8 mouse cellular contexts compared by ENCODE assay signal in genomic region chr11:82683765-82684505, GRCm38 (mm10).
DNase-seq lines count a peak whose midpoint lies in the region; ATAC-seq and TF ChIP-seq lines count a peak whose summit lies in the region.

No protein-coding gene starts in this region.

- no peaks in the 10 kb centered on the region for H3K9me3 ChIP-seq in hindbrain, embryonic 15.5 days
- H3K9me3 ChIP-seq in midbrain, embryonic 14.5 days (ENCODE audit: control insufficient read depth, low read length): no peaks in the 10 kb centered on the region

- H3K27ac ChIP-seq in hindbrain, embryonic 15.5 days (replicated peaks): no peak overlapping the region
- no peak overlapping the region for H3K27ac ChIP-seq in midbrain, embryonic 14.5 days (replicated peaks; ENCODE audit: low read depth, low read length)

- no peak for DNase-seq in lung, adult 2 months
- no peak for DNase-seq in lung, postnatal 14 days
- DNase-seq in cerebellum, adult 11 months: peak; percentile 84
- DNase-seq in embryo, embryonic 11.5 days (ENCODE audit: low read depth, low spot score): peak; percentile 11
- peak; percentile 70 for DNase-seq in midbrain, embryonic 14.5 days
- no peak for DNase-seq in T-cell, adult 2 months (ENCODE audit: low spot score)
- no peak for DNase-seq in heart, adult 8-10 months (ENCODE audit: low spot score)

- TF ChIP-seq CTCF in lung, adult 2 months (IDR thresholded peaks at IDR 0.05; ENCODE audit: insufficient read depth, low read length): 0 out of 2 replicates have a peak, but pooled peaks have one; percentile 8

- WGBS in lung, adult 2 months: 40% methylated on average over 12 of the region's 12 CpGs
- WGBS in hindbrain, embryonic 15.5 days: 51% methylated on average over 12 of the region's 12 CpGs
- 50% methylated on average over 12 of the region's 12 CpGs for WGBS in midbrain, embryonic 14.5 days

- no peak overlapping the region for H3K9ac ChIP-seq in hindbrain, embryonic 15.5 days
- no peak overlapping the region for H3K9ac ChIP-seq in midbrain, embryonic 14.5 days (replicated peaks; ENCODE audit: low read length)

- H3K36me3 ChIP-seq in hindbrain, embryonic 15.5 days: no peaks in the 10 kb centered on the region
- H3K36me3 ChIP-seq in midbrain, embryonic 14.5 days (ENCODE audit: control insufficient read depth, insufficient read depth, low read length): no peaks in the 10 kb centered on the region

- no peak overlapping the region for H3K4me3 ChIP-seq in lung, adult 2 months (replicated peaks; ENCODE audit: extremely low read depth, low read depth, low read length)
- no peak overlapping the region for H3K4me3 ChIP-seq in hindbrain, embryonic 15.5 days
- no peak overlapping the region for H3K4me3 ChIP-seq in midbrain, embryonic 14.5 days (replicated peaks; ENCODE audit: low read depth, low read length)

- peak; percentile 73; the same call in 1 of the 2 replicates for ATAC-seq in hindbrain, embryonic 15.5 days (ENCODE audit: low FRiP score, low read depth)
- ATAC-seq in midbrain, embryonic 14.5 days (ENCODE audit: low FRiP score, low TSS enrichment): no peak

- no peaks in the 10 kb centered on the region for H3K27me3 ChIP-seq in hindbrain, embryonic 15.5 days
- no peaks in the 10 kb centered on the region for H3K27me3 ChIP-seq in midbrain, embryonic 14.5 days (ENCODE audit: control insufficient read depth, insufficient read depth, low read length)

- no peak for TF ChIP-seq POLR2A in lung, adult 2 months (IDR thresholded peaks at IDR 0.05; ENCODE audit: borderline replicate concordance, extremely low read depth, low read depth, low read length)

- H3K4me2 ChIP-seq in hindbrain, embryonic 15.5 days: no peak overlapping the region
- H3K4me2 ChIP-seq in midbrain, embryonic 14.5 days (ENCODE audit: low read length): no peak overlapping the region

- H3K4me1 ChIP-seq in lung, adult 2 months (ENCODE audit: control insufficient read depth, insufficient read depth, low read length): no peaks in the 10 kb centered on the region
- peaks cover 9% of the 10 kb centered on the region for H3K4me1 ChIP-seq in hindbrain, embryonic 15.5 days (replicated peaks)
- no peaks in the 10 kb centered on the region for H3K4me1 ChIP-seq in midbrain, embryonic 14.5 days (ENCODE audit: control insufficient read depth, insufficient read depth, low read length)

Comparison
In these comparisons a context has a peak if more than half of its experiments do, and no peak if none do; other contexts are left out.
1. DNase-seq: peak in cerebellum, adult 11 months (single experiment), embryo, embryonic 11.5 days (single experiment) and midbrain, embryonic 14.5 days (single experiment); none in lung, adult 2 months (single experiment), lung, postnatal 14 days (single experiment), T-cell, adult 2 months (single experiment) and heart, adult 8-10 months (single experiment).